Mouse (Mus musculus): Measurements from ENCODE around the gene Mroh3.

Gene Mroh3

DNA sequence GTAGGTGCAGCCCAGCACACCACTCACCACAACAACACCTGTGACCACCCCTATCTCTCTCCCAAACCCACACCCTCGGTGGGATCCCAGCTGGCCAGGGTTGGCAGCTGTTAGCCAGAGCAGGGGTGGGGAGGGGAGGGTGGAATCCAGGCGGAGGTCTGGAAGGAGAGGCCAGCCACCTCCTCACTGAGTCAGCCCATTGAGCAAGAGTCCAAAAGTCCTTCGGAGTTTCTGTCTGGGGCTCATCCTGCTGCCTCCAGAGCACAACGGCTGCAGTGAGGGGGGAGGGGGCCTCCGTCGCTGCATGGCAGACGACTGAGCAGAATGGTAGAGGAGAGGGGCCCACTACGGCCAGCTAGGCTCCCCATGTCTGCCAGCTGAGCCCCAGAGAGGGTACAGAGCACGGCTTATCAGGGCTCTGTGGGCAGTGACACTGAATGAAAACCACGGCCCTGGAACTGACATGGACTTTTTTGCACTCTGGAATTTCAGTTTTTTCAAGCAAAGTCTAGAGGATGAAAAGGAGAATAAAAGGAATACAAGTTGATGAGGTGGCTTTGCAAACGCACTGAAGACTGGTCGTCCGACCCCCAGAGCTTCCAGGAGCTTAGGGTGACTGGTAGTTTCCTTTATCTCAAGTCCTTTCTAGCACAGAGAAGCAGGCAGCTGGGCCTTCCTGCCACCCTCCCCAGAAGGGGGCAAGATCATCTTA is 15.9 kb upstream of the Mroh3 start:
- DNase-seq (ENCODE audit: low spot score): no peak

DNA sequence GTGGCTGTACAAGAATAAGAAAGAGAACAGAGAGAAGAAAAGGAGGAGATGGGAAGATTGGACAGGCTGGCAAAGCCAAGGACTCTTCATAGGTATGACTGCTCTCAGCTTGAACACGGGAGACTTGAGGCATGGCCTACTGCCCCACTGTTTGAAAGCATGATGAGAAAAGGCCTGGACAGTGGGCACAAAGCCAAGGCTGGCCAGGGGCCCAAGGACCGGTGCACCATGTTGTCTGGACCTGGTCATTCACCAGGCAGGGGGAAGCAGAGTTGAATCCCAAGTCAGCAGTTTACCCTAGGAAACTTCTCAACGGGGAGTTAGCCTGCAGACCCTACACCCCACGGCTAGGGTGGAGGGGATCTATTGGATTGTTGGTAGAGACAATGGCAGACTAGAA is 15.2 kb upstream of the Mroh3 start:
- DNase-seq (ENCODE audit: low spot score): no peak

DNA sequence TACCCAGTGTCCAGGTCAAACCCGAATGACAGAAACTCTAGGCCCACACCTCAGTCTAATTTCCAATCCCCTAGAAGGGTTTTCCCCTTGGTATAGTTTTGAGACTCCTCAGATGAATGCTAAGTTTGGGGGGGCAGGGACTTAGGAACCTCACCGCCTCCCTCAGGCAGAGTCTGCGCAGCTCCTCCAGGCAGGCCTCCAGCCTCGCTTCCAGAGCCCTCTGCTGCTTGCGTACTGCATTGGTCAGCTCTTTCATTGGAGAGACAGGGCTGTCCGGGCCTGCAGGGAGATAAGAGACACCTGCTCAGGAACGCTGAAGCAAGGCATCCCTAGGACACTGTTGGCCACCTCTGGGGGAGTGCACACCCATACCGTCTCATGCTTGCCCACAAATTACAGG is 14.0 kb upstream of the Mroh3 start:
- no peak for DNase-seq (ENCODE audit: low spot score)

DNA sequence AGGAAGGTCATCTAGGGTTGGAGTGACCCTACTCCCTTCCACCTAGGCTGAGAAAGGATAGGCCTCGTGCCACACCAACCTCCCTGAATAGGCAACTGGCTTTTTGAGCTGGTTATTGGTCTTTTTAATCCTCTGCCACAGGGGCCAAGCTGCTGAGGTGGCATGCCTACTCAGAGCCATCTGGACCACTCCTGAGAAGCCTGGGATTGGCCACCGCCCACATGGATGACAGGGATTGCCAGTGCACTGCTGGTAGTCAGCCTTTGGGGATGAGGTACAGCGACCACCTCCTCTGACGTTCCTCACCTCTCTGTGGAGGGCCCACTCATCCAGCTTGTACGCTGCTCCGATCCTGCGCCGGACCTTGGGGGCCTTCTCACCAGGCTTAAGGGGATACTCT is 13.2 kb upstream of the Mroh3 start:
- DNase-seq (ENCODE audit: low spot score): no peak

DNA sequence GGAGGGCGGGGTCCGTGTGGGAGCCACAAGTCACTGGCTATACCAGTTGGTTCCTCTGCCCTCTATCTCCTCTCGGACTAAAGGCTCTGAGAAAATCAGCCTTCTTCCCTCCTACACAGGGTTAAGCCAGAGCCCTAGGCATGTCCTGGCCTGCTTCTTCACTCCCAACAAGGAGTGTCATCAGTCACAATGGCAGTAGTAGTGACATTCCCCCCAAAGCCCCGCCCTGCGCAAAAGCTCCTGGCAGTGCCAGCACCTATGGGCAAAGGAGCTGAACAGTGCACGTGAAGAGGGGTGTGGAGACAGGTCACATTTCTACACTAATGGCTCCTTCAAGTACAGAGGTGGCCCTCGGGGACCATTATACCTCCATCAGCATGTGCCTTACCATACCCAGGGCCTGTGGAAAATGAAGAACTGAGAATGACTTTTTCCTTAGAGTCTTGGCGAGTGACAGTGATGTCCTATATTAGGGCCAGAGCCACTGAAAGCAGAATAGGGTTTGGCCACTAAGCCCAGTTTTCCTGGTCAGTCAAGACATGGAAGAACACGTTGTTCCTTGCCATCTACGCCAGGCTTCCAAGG is 11.2 kb upstream of the Mroh3 start:
- DNase-seq (ENCODE audit: low spot score): no peak

DNA sequence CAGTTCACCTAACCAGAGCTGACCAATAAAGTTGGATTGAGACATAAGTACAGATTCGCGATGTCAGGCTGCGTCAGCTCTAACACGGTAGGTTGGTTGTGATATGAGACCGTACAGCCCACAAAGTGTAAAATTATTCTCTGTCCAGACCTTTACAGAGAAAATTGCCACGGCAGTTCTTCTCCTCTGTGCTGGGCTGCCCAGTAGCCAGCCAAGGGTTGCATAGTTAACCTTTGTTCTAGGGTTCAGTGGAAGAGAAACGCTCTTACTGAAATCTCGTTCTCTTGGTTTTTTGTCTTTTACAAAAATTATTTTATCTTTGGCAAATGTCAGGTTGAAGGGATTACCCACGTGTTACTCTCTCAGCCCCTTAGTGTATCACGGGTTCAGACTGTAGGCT is 9.8 kb upstream of the Mroh3 start:
- no peak for DNase-seq (ENCODE audit: low spot score)

DNA sequence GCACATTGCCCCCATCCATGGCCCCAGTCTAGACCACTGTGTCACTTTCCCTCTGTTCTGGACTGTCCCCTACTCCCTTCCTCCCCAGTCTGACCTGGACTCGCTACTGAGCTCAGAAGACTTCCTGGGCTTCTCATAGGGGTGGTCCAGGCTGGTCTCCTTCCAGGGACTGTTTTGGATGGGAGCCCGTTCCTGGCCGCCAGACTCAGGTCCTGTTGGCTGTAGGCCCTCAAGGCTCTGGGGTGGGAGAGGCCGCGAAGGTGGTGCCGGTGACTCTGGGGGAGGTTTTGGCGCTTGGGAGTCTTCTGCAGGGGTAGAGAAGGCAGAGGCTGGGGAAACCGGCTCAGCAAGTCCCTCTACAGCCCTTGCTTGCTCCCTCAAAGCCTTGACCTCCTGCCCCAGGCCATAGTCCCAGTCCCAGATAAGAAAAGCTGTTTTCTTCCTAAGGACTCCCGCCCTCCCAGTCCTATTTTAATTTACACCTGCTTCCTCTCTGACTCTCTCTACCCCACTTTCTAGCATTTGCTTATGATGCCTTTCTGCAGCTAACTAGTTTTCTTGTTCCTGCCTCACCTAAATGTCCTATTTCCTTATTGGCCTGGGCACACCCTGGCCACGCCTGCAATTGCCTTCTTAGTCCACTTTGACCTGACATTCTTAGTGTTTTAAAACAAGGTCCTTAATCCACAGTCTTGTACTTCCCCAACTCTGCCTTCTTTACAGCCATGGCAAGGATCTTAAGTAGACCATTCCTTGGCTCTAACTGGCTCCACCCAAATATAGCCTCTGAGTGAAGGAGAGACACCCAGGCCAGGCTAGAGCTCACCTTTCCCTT is 7.6 kb upstream of the Mroh3 start:
- no peak for DNase-seq (ENCODE audit: low spot score)

DNA sequence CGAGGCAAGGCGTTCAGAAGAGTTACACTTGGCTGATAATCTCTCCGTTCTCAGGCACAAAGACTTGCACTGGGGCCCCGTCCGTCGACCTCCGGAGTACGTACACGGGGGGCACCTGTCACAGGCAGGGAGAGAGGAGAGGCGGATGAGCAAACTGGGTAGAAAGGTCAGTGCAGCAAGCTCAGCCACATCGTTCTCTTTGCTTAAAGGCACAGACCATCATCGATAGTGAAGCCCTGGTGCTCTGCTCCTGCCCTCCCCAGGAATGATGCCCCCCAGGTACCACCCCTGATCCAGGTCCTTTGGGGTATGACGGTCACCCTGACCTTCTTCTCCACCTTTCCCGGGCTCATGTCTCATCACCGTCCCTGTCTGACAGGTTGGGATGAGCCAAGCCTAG is 1.7 kb upstream of the Mroh3 start:
- DNase-seq (ENCODE audit: low spot score): no peak

DNA sequence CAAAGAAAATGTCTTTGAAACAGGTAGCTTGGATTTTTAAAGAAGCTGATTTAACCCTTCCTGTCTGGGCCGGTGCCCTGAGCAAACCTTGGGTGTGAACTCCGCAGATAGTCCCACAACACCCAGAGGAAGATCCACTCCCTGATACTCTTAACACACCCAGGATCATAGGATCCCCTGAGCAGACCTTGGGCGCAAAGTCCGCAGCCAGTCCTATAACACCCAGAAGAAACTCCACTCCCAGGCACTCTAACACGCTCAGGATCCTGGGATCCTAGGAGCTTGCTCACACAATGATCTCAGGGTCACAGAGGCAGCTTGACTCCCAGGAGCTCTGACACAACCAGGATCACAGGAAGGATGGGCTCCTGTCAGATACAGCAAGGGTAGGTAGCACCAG is 22.6 kb downstream of the Mroh3 start:
- no peak for DNase-seq (ENCODE audit: low spot score)

DNA sequence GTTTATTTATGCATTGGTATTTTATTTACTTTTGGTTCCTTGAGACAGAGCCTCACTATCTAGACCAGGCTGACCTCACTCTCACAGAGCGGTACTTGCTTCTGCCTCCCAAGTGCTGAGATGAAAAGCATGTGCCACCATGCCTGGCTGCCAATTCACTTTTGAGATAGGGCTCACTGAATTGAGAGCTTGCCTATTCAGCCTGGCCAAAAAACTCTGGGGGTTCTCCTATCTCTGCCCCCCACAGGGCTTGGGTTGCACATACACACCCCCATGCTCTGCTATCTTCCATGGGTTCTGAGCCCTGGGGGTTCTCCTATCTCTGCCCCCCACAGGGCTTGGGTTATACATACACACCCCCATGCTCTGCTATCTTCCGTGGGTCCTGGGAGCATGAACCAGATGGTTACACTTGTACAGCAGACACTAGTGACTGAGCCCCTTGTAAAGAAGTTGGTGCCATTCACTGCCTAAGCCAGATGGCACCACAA is 33.1 kb downstream of the Mroh3 start:
- DNase-seq (ENCODE audit: low spot score): peak; percentile 51

DNA sequence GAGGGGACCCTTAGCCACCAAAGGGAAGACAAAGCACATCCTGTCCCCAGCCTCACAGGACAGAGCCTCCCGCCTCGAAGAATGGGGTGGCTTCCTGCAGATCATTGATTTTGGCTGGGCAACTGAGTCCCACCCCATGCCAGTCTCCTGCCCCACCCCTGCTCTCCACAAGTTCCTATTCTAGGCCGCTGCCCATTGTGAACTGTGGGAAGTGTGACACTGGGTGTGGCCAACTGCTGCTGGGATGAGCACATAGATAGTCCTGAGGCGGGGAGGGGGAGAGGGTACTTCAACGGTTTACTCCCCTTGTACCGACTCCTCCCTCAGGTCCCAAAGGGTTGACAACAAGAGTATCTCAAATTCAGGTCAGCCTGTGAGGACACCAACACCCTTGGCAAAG is 33.9 kb downstream of the Mroh3 start:
- DNase-seq (ENCODE audit: low spot score): no peak

DNA sequence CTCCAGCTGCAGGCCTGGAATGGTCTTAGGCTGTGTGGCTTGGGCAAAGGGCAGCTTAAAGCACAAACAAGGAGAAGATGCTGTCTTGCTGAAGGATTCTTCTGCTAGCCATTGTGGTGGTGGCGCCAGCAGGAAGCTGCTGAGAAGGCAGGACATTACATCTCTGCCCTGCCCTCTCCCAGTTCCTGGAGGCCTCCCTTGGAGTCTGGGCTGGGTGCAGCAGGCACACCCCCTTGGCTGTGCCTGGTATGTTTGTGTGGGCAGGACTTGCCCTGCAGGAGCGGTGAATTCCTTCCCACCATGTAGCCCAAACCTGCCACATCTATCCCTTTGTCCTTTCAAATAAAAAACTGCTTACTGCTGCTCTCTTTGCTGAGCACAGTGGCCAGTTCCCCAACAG is 35.5 kb downstream of the Mroh3 start:
- no peak for DNase-seq (ENCODE audit: low spot score)

DNA sequence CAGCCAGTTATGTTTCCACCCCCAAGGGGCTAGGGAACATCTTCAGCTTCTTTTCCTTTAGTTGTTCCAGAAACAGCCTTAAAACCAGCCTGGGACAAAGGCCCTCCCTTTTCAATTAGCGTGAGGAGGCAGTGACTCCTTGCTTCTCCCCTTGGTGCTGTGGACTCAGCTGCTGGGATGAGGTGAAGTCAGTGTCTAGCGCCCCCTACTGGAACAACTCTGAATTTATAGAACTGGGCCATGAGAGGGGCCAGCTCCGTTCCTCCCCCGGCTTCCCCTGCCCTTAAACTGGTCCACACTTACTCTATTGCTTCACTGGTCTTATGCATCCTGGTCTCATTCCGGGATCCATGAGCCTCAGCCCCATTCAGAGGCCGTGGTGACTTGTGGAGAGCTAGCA is 37.4 kb downstream of the Mroh3 start:
- peak; percentile 81 for DNase-seq (ENCODE audit: low spot score)

DNA sequence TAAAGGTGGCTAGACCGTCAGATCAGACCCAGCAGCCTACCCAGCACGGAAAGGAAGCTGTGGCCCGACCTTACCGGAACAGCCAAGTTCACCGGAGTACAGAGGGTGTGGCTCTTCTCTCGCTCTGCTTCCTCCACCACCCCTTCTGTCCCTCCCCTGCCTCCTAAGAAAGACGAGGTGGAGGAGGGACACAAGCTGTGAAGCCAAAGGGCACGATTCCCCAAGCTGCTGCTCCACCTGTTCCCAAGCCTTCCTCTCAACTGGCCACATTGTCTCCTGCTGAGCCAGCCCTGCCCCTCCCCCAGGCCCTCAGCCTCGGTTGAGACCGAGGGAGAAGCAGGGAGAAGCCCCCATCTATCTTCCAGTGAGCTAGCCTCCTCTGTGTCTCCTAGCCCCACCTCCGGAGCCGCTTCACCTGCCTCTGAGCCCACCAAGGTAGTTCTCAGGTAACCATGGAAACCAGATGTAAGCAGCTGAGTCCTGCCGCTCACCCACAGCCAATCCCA is 38.5 kb downstream of the Mroh3 start:
- DNase-seq (ENCODE audit: low spot score): peak; percentile 54

DNA sequence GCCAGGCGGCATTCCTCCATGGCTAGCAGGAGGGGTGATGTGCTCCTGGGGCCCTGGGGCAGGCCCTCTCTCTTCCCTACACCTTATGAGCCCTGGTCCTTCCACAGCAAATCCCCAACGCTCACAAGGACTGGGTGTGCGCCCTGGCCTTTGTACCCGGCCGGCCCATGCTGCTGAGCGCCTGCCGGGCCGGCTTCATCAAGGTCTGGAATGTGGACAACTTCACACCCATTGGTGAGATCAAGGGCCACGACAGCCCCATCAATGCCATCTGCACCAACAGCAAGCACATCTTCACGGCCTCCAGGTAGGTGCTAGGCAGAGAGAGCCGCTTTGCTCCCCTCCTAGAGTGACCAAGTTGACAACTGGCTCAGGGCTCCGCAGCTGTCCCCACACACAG is 39.9 kb downstream of the Mroh3 start:
- DNase-seq (ENCODE audit: low spot score): no peak

DNA sequence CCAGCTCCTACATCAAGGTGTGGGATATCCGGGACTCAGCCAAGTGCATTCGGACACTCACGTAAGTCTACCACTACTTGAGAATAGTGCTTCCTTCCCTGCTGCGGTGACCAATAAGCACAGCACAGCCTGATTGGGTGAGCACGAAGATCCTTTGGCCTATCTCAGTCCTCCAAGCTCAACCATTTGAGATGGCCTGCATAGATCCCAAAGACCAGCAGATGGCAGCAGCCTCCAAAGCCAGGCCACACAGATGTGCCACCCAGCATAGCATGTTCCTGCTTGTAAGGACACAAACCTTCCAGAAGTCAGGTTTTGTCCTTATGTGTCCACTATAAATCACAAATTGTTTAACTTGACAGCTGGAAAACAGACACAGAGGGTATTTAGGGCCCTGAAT is 42.5 kb downstream of the Mroh3 start:
- peak; percentile 73 for DNase-seq (ENCODE audit: low spot score)

DNA sequence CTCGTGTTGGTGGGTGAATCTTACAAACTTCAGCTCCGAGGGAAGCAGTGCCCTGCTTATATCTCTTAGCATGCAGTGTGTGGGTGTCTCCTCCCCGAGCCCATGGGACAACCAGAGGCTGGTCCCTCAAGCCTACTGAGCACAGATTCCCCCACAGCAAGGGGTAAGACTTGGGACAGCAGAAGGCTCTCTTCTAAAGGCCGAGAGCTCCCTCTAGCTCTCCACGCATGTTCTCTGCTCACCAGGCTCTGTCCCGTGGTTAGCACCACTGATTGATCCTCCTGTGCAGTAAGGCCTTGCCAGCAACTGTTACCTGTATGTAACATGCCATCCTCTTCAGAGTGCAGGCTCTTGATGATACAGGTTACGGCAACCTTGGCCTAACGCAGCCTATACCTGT is 45.0 kb downstream of the Mroh3 start:
- no peak for DNase-seq (ENCODE audit: low spot score)

DNA sequence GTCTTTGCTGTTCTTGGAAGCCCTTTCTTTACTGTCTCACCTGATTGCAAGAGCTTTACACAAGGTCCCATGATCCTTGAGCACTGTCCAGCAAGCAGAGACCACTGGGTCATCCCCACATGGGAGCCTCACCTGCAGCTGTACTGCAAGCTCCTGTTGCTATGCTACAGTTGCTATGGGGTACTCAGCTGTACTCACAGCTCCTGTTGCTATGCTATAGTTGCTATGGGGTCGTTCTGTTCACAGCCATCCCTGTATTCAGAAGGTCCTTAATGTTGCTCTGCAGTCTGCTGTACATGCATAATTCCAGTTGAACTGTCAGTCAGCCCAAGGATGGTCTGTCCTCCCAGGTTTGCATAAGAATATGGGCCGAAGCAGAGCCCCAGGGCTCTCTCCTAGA is 47.2 kb downstream of the Mroh3 start:
- DNase-seq (ENCODE audit: low spot score): no peak

DNA sequence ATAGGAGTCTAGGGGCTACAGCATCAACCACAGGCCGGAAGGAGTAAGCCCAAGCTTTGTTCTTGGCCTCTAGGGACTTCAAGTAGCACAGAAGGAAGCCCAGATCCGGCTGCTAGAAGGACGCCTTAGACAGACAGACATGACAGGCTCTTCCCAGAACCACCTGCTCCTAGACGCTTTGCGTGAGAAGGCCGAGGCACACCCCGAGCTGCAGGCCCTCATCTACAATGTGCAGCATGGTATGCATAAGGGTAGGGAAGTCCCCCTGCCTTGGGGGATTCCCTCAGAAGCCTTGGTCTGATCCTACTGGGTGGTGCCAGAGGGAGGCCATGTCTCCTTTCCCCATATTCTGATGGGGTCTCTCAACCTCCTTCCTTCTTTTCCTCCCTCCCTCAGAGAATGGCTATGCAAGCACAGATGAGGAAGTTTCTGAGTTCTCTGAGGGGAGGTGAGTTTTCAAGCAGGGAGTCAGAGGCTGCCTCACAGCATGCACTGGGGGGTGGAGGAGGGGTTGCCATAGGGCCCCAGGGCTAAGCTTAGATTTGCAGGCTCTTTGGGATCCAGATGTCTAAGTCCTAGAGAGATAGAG is 51.2 kb downstream of the Mroh3 start:
- no peak for DNase-seq (ENCODE audit: low spot score)

DNA sequence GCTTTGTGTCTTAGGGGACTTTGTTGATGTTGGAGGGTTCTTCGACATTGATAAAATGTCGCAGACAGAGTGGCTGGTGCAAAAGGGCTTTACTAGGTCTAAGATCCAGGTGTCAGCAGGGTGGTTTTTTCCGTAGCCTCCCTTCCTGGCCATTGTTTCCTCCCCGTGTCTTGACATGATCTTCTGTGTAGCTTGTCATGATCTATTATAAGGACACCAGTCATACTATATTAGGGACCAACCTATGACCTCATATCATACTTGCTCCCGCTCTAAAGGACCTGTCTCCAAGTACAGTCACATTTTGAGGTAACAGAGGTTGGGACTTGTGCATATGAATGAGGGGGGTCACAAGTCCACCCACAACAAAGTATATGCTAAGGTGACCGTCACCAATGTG is 51.7 kb downstream of the Mroh3 start:
- DNase-seq (ENCODE audit: low spot score): no peak

DNA sequence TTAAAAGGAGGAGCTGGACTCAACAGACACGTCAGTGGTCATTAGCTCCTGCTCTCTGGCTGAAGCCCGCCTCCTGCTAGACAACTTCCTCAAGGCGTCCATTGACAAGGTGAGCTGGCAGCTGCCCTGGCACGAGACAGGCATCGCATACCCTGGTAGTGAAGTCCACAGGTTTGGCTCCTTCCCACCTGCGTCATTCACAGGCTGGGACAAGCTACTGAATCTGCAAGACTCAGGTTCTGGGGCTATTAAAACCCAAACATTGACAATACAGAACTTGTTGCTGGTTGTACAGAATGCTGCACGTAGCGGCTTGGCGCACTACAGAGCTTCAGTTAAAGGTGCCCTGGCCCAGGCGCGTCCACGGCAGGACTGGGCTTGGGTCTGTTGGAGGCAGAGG is 52.3 kb downstream of the Mroh3 start:
- DNase-seq (ENCODE audit: low spot score): no peak

DNA sequence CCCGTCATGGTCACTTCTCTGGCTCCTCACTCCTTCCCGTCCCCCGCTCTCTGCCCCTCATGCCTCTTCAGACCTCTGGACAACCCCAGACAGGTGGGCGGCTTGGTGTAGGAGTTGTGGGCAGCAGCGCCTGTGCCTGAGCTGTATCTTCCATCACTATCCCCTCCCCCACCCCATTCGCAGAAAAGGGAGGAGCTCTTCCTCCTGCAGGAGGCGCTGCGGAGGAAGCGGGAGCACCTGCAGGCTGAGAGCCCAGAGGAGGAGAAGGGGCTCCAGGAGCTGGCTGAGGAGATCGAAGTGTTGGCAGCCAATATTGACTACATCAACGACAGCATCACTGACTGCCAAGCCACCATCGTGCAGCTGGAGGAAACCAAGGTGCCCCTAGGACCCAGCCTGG is 52.8 kb downstream of the Mroh3 start:
- no peak for DNase-seq (ENCODE audit: low spot score)

DNA sequence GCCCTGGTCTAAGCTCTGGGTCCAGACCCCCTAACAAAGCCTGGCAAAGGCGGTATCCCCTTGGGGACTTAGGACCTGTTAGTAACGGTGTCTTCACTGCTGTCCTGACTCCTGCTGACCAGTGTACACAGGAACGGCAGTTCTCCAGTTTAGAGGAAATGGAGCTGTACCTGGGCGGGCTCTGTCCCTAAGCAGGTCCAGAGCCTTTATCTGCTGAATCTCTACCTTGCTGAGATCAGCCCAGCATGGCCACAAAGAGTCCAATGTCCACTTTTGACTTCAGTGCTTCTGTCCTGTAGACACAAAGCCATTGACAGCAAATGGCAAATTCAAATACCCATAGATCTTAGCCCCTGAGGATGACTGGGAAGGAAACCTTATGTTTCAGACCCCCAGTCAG is 55.7 kb downstream of the Mroh3 start:
- no peak for DNase-seq (ENCODE audit: low spot score)

Data from c-Kit-positive CD71-positive TER-119-positive erythroid progenitor cells, embryonic 14.5 days (primary cell).